Mouse (Mus musculus) midbrain, embryonic 14.5 days (tissue): ENCODE data around the gene Cyp2d26. TPM values are rescaled to one million over a fixed set of nuclear protein-coding genes. Genes with fewer than 3 reads are reported as not detected.
"Not testable (repeated sequence)": the region's sequence is repeated elsewhere in the genome, so short reads cannot be mapped to it uniquely, and the experiment has no call there.

Experiments used
- ATAC-seq: fragments of 200-750 bp; cut with Nextera tagmentation; 2 replicates; pipeline ENCODE4 v1.8.0; 2017; ENCODE audit warnings: moderate number of reproducible peaks, moderate library complexity; ENCODE audit not compliant: low FRiP score, low TSS enrichment
- DNase-seq: peaks from one replicate; pipeline ENCODE4 v3.0.0-alpha.2; 2015
- H3K27ac ChIP-seq: fragments of 300-500 bp; sonication (generic); replicated peaks from 2 replicates; pipeline ENCODE4 v1.5.1; 2014; ENCODE audit warnings: mild to moderate bottlenecking, low read depth, low read length, moderate library complexity
- H3K27me3 ChIP-seq: fragments of 300-500 bp; sonication (generic); 2 replicates; pipeline ENCODE4 v1.6.1; 2014; ENCODE audit warnings: low read length, control low read depth, mixed read lengths; ENCODE audit not compliant: control insufficient read depth, insufficient read depth
- H3K36me3 ChIP-seq: fragments of 300-500 bp; sonication (generic); 2 replicates; pipeline ENCODE4 v1.6.1; 2014; ENCODE audit warnings: low read length, control low read depth; ENCODE audit not compliant: control insufficient read depth, insufficient read depth
- H3K4me1 ChIP-seq: fragments of 300-500 bp; sonication (generic); 2 replicates; pipeline ENCODE4 v1.6.1; 2014; ENCODE audit warnings: mild to moderate bottlenecking, antibody characterized with exemption, low read length, control low read depth; ENCODE audit not compliant: control insufficient read depth, insufficient read depth
- H3K4me2 ChIP-seq: fragments of 300-500 bp; sonication (generic); 2 replicates; pipeline ENCODE4 v1.6.1; 2014; ENCODE audit warnings: mild to moderate bottlenecking, low read length, moderate library complexity
- H3K4me3 ChIP-seq: fragments of 300-500 bp; sonication (generic); replicated peaks from 2 replicates; pipeline ENCODE4 v1.5.1; 2014; ENCODE audit warnings: low read depth, low read length
- H3K9ac ChIP-seq: fragments of 300-500 bp; sonication (generic); replicated peaks from 2 replicates; pipeline ENCODE4 v1.6.1; 2014; ENCODE audit warnings: mild to moderate bottlenecking, low read length, moderate library complexity
- H3K9me3 ChIP-seq: fragments of 300-500 bp; sonication (generic); 2 replicates; pipeline ENCODE4 v1.6.1; 2016; ENCODE audit warnings: low read length, control low read depth, mixed read lengths; ENCODE audit not compliant: control insufficient read depth
- WGBS: fragments of 180-500 bp; shearing (Covaris S2); extraction: QIAGEN DNeasy Blood & Tissue Kit; methylation state at CpG from one replicate; pipeline ENCODE4 v1.1.7; 2014; 5-methylcytosine and 5-hydroxymethylcytosine counted together
- polyA plus RNA-seq: library from polyadenylated mRNA; unstranded; fragments of >200 nt; fragmentation: Nextera tagmentation; extraction: Ambion mirVana; gene quantifications from 2 replicates; pipeline ENCODE4 v1.2.1, GENCODE M21; 2014

Gene Cyp2d26
- polyA plus RNA-seq, 1 experiment from 2014 or later, result 0.28 TPM

- no peak overlapping the region for H3K27ac ChIP-seq
- ATAC-seq, result no peak
- H3K4me1 ChIP-seq, result no peaks in the 10 kb centered on the region
- no peaks in the 10 kb centered on the region for H3K36me3 ChIP-seq
- 74% methylated on average over 1 of the region's 1 CpGs for WGBS
- no peak overlapping the region for H3K4me3 ChIP-seq
- no peak for DNase-seq
- no peaks in the 10 kb centered on the region for H3K9me3 ChIP-seq
- no peaks in the 10 kb centered on the region for H3K27me3 ChIP-seq
- H3K4me2 ChIP-seq, result no peak overlapping the region
- no peak overlapping the region for H3K9ac ChIP-seq
These were observed 9.5 kb downstream of the Cyp2d26 start for GRCm38 (mm10) chr15:82784581-82784980.

- H3K9ac ChIP-seq, result no peak overlapping the region
- WGBS, result 79% methylated on average over 1 of the region's 1 CpGs
- no peaks in the 10 kb centered on the region for H3K4me1 ChIP-seq
- no peak overlapping the region for H3K27ac ChIP-seq
- ATAC-seq, result no peak
- DNase-seq, result no peak
- H3K4me3 ChIP-seq, result no peak overlapping the region
- H3K36me3 ChIP-seq, result no peaks in the 10 kb centered on the region
- no peaks in the 10 kb centered on the region for H3K27me3 ChIP-seq
- H3K9me3 ChIP-seq, result no peaks in the 10 kb centered on the region
- no peak overlapping the region for H3K4me2 ChIP-seq
These were observed 10.3 kb downstream of the Cyp2d26 start for GRCm38 (mm10) chr15:82783800-82784199.

GRCm38 (mm10) chr15:82777856-82778255 is 16.2 kb downstream of the Cyp2d26 start:
- not testable (repeated sequence) for ATAC-seq, H3K4me3 ChIP-seq, DNase-seq, H3K27ac ChIP-seq, H3K9me3 ChIP-seq, H3K27me3 ChIP-seq, H3K4me2 ChIP-seq, H3K36me3 ChIP-seq, H3K4me1 ChIP-seq, H3K9ac ChIP-seq
- 88% methylated on average over 5 of the region's 5 CpGs for whole genome bisulfite sequencing

GRCm38 (mm10) chr15:82765943-82766342 is 28.2 kb downstream of the Cyp2d26 start:
- Histone ChIP-seq H3K4me2 (no peak overlapping the region), H3K27ac (no peak overlapping the region), H3K36me3 (no peaks in the 10 kb centered on the region), H3K4me3 (no peak overlapping the region), H3K27me3 (no peaks in the 10 kb centered on the region), H3K9ac (no peak overlapping the region), H3K9me3 (no peaks in the 10 kb centered on the region), H3K4me1 (no peaks in the 10 kb centered on the region)
- 95% methylated on average over 2 of the region's 2 CpGs for WGBS
- no peak for DNase-seq
- no peak for ATAC-seq

- Histone ChIP-seq H3K27me3 (no peaks in the 10 kb centered on the region), H3K36me3 (no peaks in the 10 kb centered on the region), H3K4me2 (no peak overlapping the region), H3K4me1 (no peaks in the 10 kb centered on the region), H3K27ac (no peak overlapping the region), H3K9me3 (no peaks in the 10 kb centered on the region), H3K4me3 (no peak overlapping the region), H3K9ac (no peak overlapping the region)
- ATAC-seq, result no peak
- WGBS, result 81% methylated on average over 6 of the region's 6 CpGs
- no peak for DNase-seq
These were observed 29.2 kb downstream of the Cyp2d26 start for GRCm38 (mm10) chr15:82764881-82765280.

- Histone ChIP-seq H3K4me3 (no peak within 1 kb of the TSS), H3K9me3 (no peaks in the 10 kb centered on the region), H3K27me3 (no peaks in the 10 kb centered on the region), H3K4me1 (no peaks in the 10 kb centered on the region), H3K27ac (no peak within 1 kb of the TSS), H3K36me3 (no peaks in the 10 kb centered on the region), H3K9ac (no peak within 1 kb of the TSS), H3K4me2 (no peak within 1 kb of the TSS)
- no peak for DNase-seq
- WGBS, result 93% methylated on average over 9 of the region's 9 CpGs
- ATAC-seq, result no peak
These were observed 30.3 kb downstream of the Cyp2d26 start, which contains the start of gene Cyp2d40 for GRCm38 (mm10) chr15:82763631-82764420. Gene Cyp2d40, minus strand, starts transcription at chr15:82764183.

- ATAC-seq (no peak), DNase-seq (no peak)
- Histone ChIP-seq H3K4me3 (no peak overlapping the region), H3K4me2 (no peak overlapping the region), H3K36me3 (no peaks in the 10 kb centered on the region), H3K27me3 (no peaks in the 10 kb centered on the region), H3K9me3 (0 out of 2 replicates have a peak, but pooled peaks cover 3% of the 10 kb centered on the region), H3K9ac (no peak overlapping the region), H3K4me1 (no peaks in the 10 kb centered on the region), H3K27ac (no peak overlapping the region)
- 72% methylated on average over 1 of the region's 1 CpGs for WGBS
These were observed 46.0 kb downstream of the Cyp2d26 start for GRCm38 (mm10) chr15:82748141-82748540.

GRCm38 (mm10) chr15:82747516-82747915 is 46.6 kb downstream of the Cyp2d26 start:
- DNase-seq, result no peak
- Histone ChIP-seq H3K9me3 (0 out of 2 replicates have a peak, but pooled peaks cover 3% of the 10 kb centered on the region), H3K4me2 (no peak overlapping the region), H3K4me3 (no peak overlapping the region), H3K4me1 (no peaks in the 10 kb centered on the region), H3K36me3 (no peaks in the 10 kb centered on the region), H3K27me3 (no peaks in the 10 kb centered on the region), H3K9ac (no peak overlapping the region), H3K27ac (no peak overlapping the region)
- ATAC-seq, result no peak
- 79% methylated on average over 1 of the region's 1 CpGs for WGBS
